Mouse (Mus musculus): ENCODE measurements at regions not wholly inside any gene's neighbourhood (a gene's known extent, or its start where the extent isn't known, plus 50 kb on each side); places are given as distances from the start of the nearest gene placed in this dataset.

- no peak for TF ChIP-seq CTCF (IDR thresholded peaks at IDR 0.05)
- H3K27ac ChIP-seq: no peak overlapping the region
- no peak overlapping the region for H3K4me3 ChIP-seq
- intact Hi-C loops (cut with DNase I): no loop called here
- no peak for DNase-seq
Measured at GRCm38 (mm10) chr4:71283147-71283546, 474.6 kb downstream of the Gm11232 start.

- no peak for TF ChIP-seq CTCF (IDR thresholded peaks at IDR 0.05)
- H3K4me3 ChIP-seq: no peak overlapping the region
- intact Hi-C loops (cut with DNase I): no loop called here
Measured at GRCm38 (mm10) chr4:71279710-71280109, 478.1 kb downstream of the Gm11232 start.

GRCm38 (mm10) chr4:71259897-71260296, 497.9 kb downstream of the Gm11232 start:
- Histone ChIP-seq H3K4me3 (no peak overlapping the region), H3K27ac (no peak overlapping the region)
- TF ChIP-seq CTCF (IDR thresholded peaks at IDR 0.05): no peak
- no peak for DNase-seq
- intact Hi-C loops (cut with DNase I): no loop called here

More at GRCm38 (mm10) chr4:71279710-71280109, 478.1 kb downstream of the Gm11232 start:
- no peak for DNase-seq
- no peak overlapping the region for H3K27ac ChIP-seq

- intact Hi-C loops (cut with DNase I): no loop called here
- Histone ChIP-seq H3K27ac (no peak overlapping the region), H3K4me3 (no peak overlapping the region)
- no peak for TF ChIP-seq CTCF (IDR thresholded peaks at IDR 0.05)
- no peak for DNase-seq
Measured at GRCm38 (mm10) chr4:71230497-71230872, 527.3 kb downstream of the Gm11232 start.

GRCm38 (mm10) chr4:71229796-71230496, 527.8 kb downstream of the Gm11232 start:
- no peak for TF ChIP-seq CTCF (IDR thresholded peaks at IDR 0.05)
- intact Hi-C loops (cut with DNase I): no loop called here

GRCm38 (mm10) chr4:71226653-71227052, 531.1 kb downstream of the Gm11232 start:
- intact Hi-C loops (cut with DNase I): no loop called here
- no peak overlapping the region for H3K4me3 ChIP-seq
- DNase-seq: no peak
- no peak for TF ChIP-seq CTCF (IDR thresholded peaks at IDR 0.05)
- no peak overlapping the region for H3K27ac ChIP-seq

More at GRCm38 (mm10) chr4:71229796-71230496, 527.8 kb downstream of the Gm11232 start:
- no peak for DNase-seq
- Histone ChIP-seq H3K27ac (no peak overlapping the region), H3K4me3 (no peak overlapping the region)

GRCm38 (mm10) chr4:71218060-71218459, 539.7 kb downstream of the Gm11232 start:
- Histone ChIP-seq H3K4me3 (no peak overlapping the region), H3K27ac (no peak overlapping the region)
- TF ChIP-seq CTCF (IDR thresholded peaks at IDR 0.05): no peak
- no peak for DNase-seq
- intact Hi-C loops (cut with DNase I): no loop called here

GRCm38 (mm10) chr4:71187801-71188200, 570.0 kb downstream of the Gm11232 start:
- Histone ChIP-seq H3K4me3 (no peak overlapping the region), H3K27ac (no peak overlapping the region)
- no peak for DNase-seq
- intact Hi-C loops (cut with DNase I): no loop called here
- no peak for TF ChIP-seq CTCF (IDR thresholded peaks at IDR 0.05)

- no peak for TF ChIP-seq CTCF (IDR thresholded peaks at IDR 0.05)
- Histone ChIP-seq H3K4me3 (no peak overlapping the region), H3K27ac (no peak overlapping the region)
- no peak for DNase-seq
- intact Hi-C loops (cut with DNase I): no loop called here
Measured at GRCm38 (mm10) chr4:71177661-71178060, 580.1 kb downstream of the Gm11232 start.

GRCm38 (mm10) chr4:71165802-71166201, 592.0 kb downstream of the Gm11232 start:
- H3K4me3 ChIP-seq: no peak overlapping the region
- intact Hi-C loops (cut with DNase I): no loop called here
- DNase-seq: no peak
- H3K27ac ChIP-seq: no peak overlapping the region
- TF ChIP-seq CTCF (IDR thresholded peaks at IDR 0.05): no peak

GRCm38 (mm10) chr4:71131670-71132317, 597.0 kb upstream of the Megf9 start:
- TF ChIP-seq CTCF (IDR thresholded peaks at IDR 0.05): no peak
- intact Hi-C loops (cut with DNase I): no loop called here
- no peak overlapping the region for H3K27ac ChIP-seq
- no peak for DNase-seq
- H3K4me3 ChIP-seq: no peak overlapping the region

- no peak overlapping the region for H3K27ac ChIP-seq
- H3K4me3 ChIP-seq: no peak overlapping the region
- DNase-seq: no peak
- TF ChIP-seq CTCF (IDR thresholded peaks at IDR 0.05): no peak
- intact Hi-C loops (cut with DNase I): no loop called here
Measured at GRCm38 (mm10) chr4:71130946-71131669, 596.3 kb upstream of the Megf9 start.

GRCm38 (mm10) chr4:71129306-71129705, 594.5 kb upstream of the Megf9 start:
- DNase-seq: no peak
- no peak for TF ChIP-seq CTCF (IDR thresholded peaks at IDR 0.05)
- Histone ChIP-seq H3K4me3 (no peak overlapping the region), H3K27ac (no peak overlapping the region)
- intact Hi-C loops (cut with DNase I): no loop called here

All from gastrocnemius, adult 2 months (tissue).